Mouse (Mus musculus) heart, embryonic 12.5 days (tissue): ENCODE measurements around the gene Sbsn. TPM values are rescaled to one million over a fixed set of nuclear protein-coding genes. Genes with fewer than 3 reads are reported as not detected.

Experiments used
- ATAC-seq: fragments of 200-750 bp; cut with Nextera tagmentation; 2 replicates; pipeline ENCODE4 v1.8.0; 2017; ENCODE audit warnings: moderate TSS enrichment, moderate library complexity; ENCODE audit not compliant: insufficient number of reproducible peaks, low FRiP score
- H3K27ac ChIP-seq: fragments of 300-500 bp; sonication (generic); 2 replicates; pipeline ENCODE4 v1.5.1; 2016; ENCODE audit warnings: mild to moderate bottlenecking, moderate library complexity; ENCODE audit not compliant: poor library complexity, severe bottlenecking
- H3K27me3 ChIP-seq: fragments of 300-500 bp; sonication (generic); replicated peaks from 2 replicates; pipeline ENCODE4 v1.6.1; 2016; ENCODE audit warnings: mild to moderate bottlenecking, moderate library complexity
- H3K36me3 ChIP-seq: fragments of 300-500 bp; sonication (generic); 2 replicates; pipeline ENCODE4 v1.6.1; 2016; ENCODE audit warnings: mild to moderate bottlenecking, moderate library complexity
- H3K4me1 ChIP-seq: fragments of 300-500 bp; sonication (generic); replicated peaks from 2 replicates; pipeline ENCODE4 v1.6.1; 2016; ENCODE audit warnings: mild to moderate bottlenecking
- H3K4me2 ChIP-seq: fragments of 300-500 bp; sonication (generic); 2 replicates; pipeline ENCODE4 v1.6.1; 2016; ENCODE audit warnings: mild to moderate bottlenecking, moderate library complexity
- H3K4me3 ChIP-seq: fragments of 300-500 bp; sonication (generic); 2 replicates; pipeline ENCODE4 v1.5.1; 2016; ENCODE audit warnings: mild to moderate bottlenecking
- H3K9ac ChIP-seq: fragments of 300-500 bp; sonication (generic); 2 replicates; pipeline ENCODE4 v1.6.1; 2016; ENCODE audit warnings: mild to moderate bottlenecking, moderate library complexity
- H3K9me3 ChIP-seq: fragments of 300-500 bp; sonication (generic); replicated peaks from 2 replicates; pipeline ENCODE4 v1.6.1; 2016; ENCODE audit warnings: mild to moderate bottlenecking, moderate library complexity
- WGBS: fragments of 180-500 bp; shearing (Covaris S2); methylation state at CpG from one replicate; pipeline ENCODE4 v1.1.7; 2016; 5-methylcytosine and 5-hydroxymethylcytosine counted together
- polyA plus RNA-seq: library from polyadenylated mRNA; unstranded; fragments of >200 nt; fragmentation: Nextera tagmentation; extraction: Ambion mirVana; gene quantifications from 2 replicates; pipeline ENCODE4 v1.2.1, GENCODE M21; 2016

The Sbsn gene
- polyA plus RNA-seq, 1 experiment from 2014 or later = 0.72 TPM

DNA sequence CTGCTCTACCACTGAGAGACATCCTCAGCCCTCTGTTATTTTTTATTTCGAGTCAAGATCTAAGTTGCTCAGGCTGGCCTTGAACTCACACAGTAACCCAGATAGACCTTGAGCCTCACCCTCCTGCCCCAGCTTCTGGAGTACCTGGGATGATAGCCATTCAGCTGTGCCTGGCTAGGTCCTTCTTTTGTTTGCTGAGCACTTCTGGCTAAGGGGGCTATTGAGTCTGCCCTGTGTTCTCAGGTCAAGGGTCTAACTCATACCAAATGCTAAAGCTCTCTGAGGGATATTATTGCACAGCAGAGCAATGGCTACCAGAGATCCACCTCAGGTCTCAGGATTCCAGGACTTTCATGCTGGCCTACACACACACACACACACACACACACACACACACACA is 33.9 kb downstream of the Sbsn start:
- no peak for ATAC-seq
- 63% methylated on average over 1 of the region's 1 CpGs for WGBS
- no peaks in the 10 kb centered on the region for H3K4me1 ChIP-seq

DNA sequence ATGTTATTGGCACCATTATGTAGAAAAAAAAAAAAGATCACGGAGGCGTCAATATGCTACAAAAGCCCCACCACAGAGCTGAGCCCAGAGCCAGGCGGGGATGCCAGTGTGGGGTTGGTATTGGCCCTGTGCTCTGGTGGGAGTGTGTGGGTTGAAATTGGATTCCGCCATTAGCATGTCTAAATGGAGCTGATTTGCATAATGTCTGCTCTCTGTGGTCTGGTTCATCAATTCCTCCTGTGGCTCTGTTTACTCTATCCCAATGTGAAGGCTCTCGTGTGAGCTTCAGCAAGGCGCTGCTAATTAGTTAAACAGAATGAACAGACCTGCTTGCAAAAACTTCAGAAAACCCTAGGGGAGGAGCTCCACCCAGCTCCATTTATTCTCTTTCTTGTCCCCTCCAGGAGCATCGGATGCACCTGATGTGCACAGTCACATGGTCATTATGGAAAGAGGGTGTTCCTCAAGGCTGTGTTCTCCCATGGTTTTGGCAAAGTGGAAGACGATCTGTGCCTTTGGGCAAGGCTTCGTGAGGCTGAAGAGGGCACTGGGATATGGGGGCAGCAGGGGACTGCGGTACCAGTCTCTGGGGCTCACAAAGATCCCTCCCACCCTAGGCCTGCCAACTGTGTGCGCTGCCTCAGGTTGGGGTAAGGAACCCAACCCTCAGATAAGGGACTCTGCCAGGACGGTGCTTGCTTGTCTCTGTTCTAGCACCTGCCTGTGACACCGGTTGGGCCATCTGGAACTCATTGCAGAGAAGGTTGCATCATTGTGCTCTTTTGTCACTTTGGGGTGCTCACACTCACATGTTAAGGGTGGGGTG is 34.7 kb downstream of the Sbsn start:
- H3K4me3 ChIP-seq = no peak overlapping the region
- H3K36me3 ChIP-seq = no peaks in the 10 kb centered on the region
- no peak overlapping the region for H3K4me2 ChIP-seq
- no peaks in the 10 kb centered on the region for H3K9me3 ChIP-seq
- no peak for ATAC-seq
- 73% methylated on average over 13 of the region's 13 CpGs for WGBS
- no peak overlapping the region for H3K27ac ChIP-seq
- H3K27me3 ChIP-seq = peaks cover 34% of the 10 kb centered on the region
- no peaks in the 10 kb centered on the region for H3K4me1 ChIP-seq
- H3K9ac ChIP-seq = no peak overlapping the region

More for the DNA sequence above, 33.9 kb downstream of the Sbsn start:
- H3K27ac ChIP-seq = no peak overlapping the region
- H3K9ac ChIP-seq = no peak overlapping the region
- no peaks in the 10 kb centered on the region for H3K36me3 ChIP-seq
- no peaks in the 10 kb centered on the region for H3K9me3 ChIP-seq
- no peak overlapping the region for H3K4me3 ChIP-seq
- H3K4me2 ChIP-seq = no peak overlapping the region
- H3K27me3 ChIP-seq = peaks cover 28% of the 10 kb centered on the region

DNA sequence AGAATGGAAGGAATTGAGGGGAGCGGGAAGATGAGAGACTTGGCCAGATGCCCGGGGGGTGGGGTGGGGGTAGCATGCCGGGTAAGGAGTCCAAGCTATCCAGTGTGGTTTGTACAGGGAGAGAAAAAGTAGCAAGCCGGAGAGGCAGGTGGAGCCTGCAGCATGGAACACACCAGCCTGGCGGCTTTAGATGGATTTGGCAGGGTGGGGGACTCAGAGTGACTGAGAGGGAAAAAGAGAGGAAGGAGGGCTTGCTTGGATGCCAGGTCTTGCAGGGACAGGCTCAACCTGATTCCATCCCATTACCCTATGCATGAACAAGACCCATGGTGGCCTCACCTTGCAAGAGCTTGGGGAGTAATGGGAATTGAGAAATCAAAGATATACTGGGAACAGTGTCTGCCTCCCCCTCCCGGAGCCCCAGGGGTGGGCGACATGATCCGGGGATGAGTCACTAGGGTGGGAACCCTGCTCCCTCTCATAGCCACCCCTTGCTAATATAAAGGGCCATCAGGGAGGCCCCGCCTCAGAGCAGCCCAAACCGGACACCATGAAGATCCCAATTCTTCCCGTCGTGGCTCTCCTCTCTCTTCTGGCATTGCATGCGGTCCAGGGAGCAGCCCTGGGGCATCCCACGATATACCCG is 36.2 kb downstream of the Sbsn start, which contains the start of gene Krtdap:
Gene Krtdap (plus strand): TSS at position 520 of the 646 bp plus-strand sequence.
- no peaks in the 10 kb centered on the region for H3K36me3 ChIP-seq
- H3K4me1 ChIP-seq = no peaks in the 10 kb centered on the region
- no peak within 1 kb of the TSS for H3K4me2 ChIP-seq
- no peak for ATAC-seq
- WGBS = 41% methylated on average over 15 of the region's 15 CpGs
- no peak within 1 kb of the TSS for H3K4me3 ChIP-seq
- no peak within 1 kb of the TSS for H3K9ac ChIP-seq
- no peak within 1 kb of the TSS for H3K27ac ChIP-seq
- H3K9me3 ChIP-seq = no peaks in the 10 kb centered on the region
- H3K27me3 ChIP-seq = peaks cover 35% of the 10 kb centered on the region

DNA sequence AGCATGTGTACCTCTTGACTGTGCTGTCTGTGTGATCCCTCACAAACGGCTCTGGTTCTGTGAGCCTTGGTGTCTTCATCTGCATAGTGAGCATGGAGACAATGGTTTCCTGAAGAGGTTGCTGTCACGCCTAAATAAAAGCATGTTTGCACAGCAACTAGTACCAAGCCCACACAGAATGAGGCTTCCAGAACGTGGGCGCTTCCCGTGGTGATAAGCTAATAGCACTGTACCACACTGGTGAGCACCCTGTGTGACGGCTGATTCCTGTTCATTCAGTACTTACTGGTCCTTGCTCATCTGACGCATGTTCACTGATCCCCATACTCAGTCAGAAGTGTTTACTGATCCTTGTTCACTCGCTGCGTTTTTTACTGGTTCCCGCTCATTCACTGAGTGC is 38.9 kb downstream of the Sbsn start:
- Histone ChIP-seq H3K4me2 (no peak overlapping the region), H3K4me1 (no peaks in the 10 kb centered on the region), H3K9ac (no peak overlapping the region), H3K36me3 (no peaks in the 10 kb centered on the region), H3K4me3 (no peak overlapping the region), H3K27me3 (peaks cover 35% of the 10 kb centered on the region), H3K9me3 (no peaks in the 10 kb centered on the region), H3K27ac (no peak overlapping the region)
- no peak for ATAC-seq
- 69% methylated on average over 10 of the region's 10 CpGs for WGBS

DNA sequence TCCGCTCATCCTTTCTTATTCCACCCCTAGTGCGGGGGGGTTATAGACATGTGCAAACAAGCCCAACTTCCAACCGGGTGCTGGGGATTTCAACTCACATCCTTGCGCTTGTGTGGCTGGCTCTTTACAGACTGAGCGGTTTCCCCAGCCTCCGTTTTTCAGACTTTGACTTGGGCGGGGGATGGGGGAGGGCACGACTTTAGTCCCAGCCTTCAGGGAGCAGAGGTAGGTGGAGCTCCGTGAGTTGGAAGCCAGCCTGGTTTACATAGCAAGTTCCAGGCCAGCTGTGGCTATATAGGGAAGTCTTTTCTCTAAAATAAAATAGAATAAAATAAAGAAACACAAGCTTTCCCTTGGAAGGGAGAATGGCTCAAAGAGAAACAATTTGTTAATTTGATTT is 40.6 kb downstream of the Sbsn start:
- Histone ChIP-seq H3K4me1 (no peaks in the 10 kb centered on the region), H3K4me3 (no peak overlapping the region), H3K9ac (no peak overlapping the region), H3K36me3 (no peaks in the 10 kb centered on the region), H3K9me3 (no peaks in the 10 kb centered on the region), H3K27ac (no peak overlapping the region), H3K27me3 (peaks cover 34% of the 10 kb centered on the region), H3K4me2 (no peak overlapping the region)
- ATAC-seq = no peak
- WGBS = 22% methylated on average over 9 of the region's 9 CpGs

DNA sequence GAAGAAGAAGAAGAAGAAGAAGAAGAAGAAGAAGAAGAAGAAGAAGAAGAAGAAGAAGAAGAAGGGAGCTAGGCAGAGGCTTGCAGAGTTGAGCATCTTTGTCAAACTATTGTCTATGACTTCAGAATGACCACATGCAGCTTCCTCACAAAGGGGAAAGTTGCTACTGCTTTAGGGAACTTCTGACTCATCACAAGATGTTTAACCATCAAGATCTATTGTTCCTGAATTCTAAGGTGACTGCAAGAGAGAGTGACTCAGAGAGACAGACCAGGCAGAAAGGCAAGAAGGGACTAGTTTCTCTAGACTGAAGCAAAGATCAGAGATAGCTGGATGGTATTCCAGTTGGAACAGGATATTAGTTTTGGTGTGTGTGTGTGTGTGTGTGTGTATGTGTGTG is 43.6 kb downstream of the Sbsn start:
- Histone ChIP-seq H3K27ac (no peak overlapping the region), H3K9ac (no peak overlapping the region), H3K4me2 (no peak overlapping the region), H3K4me1 (0 out of 2 replicates have a peak, but pooled peaks cover 3% of the 10 kb centered on the region), H3K9me3 (peaks cover 7% of the 10 kb centered on the region), H3K4me3 (no peak overlapping the region), H3K27me3 (peaks cover 9% of the 10 kb centered on the region; the same call in 1 of the 2 replicates), H3K36me3 (no peaks in the 10 kb centered on the region)
- ATAC-seq = no peak

DNA sequence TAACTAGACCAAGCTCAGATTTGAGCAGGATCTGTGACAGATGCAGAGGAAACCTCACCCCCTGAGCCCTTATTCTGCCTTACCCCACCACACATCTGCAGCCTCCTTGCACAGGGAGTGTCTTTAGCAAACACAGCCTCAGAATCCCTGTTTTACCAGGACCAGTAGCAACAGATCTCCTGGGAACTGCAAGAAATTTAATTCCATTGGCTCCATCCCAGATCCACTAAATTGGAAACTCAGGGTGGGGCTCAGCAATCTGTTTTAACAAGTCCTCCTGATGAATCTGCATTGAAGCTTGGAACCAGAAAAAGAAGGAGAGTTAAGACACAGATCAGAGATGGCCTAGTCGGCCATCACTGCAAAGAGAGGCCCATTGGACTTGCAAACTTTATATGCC is 45.5 kb downstream of the Sbsn start:
- WGBS = 43% methylated on average over 1 of the region's 1 CpGs
- H3K4me3 ChIP-seq = no peak overlapping the region
- no peak overlapping the region for H3K9ac ChIP-seq
- H3K36me3 ChIP-seq = no peaks in the 10 kb centered on the region
- 0 out of 2 replicates have a peak, but pooled peaks cover 3% of the 10 kb centered on the region for H3K4me1 ChIP-seq
- no peak overlapping the region for H3K4me2 ChIP-seq
- no peaks in the 10 kb centered on the region for H3K27me3 ChIP-seq
- H3K9me3 ChIP-seq = peaks cover 15% of the 10 kb centered on the region
- ATAC-seq = no peak
- no peak overlapping the region for H3K27ac ChIP-seq

DNA sequence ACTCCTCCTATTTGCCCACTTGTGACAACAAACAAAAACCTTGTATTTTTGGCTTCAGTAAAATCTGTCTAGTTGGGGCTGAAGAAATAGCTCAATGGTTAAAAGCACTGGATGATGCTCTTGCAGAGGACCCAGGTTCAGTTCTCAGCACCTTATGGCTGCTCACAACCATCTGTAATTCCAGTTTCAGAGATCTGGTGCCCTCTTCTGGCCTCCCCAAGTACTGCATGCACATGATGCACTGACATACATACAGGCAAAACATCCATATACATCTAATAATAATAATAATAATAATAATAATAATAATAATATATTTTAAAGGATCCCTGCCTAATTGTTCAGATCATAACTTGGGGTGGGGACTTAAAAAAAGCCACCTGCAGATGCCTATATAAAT is 49.4 kb downstream of the Sbsn start:
- Histone ChIP-seq H3K9me3 (peaks cover 28% of the 10 kb centered on the region), H3K4me3 (no peak overlapping the region), H3K4me2 (no peak overlapping the region), H3K9ac (no peak overlapping the region), H3K27ac (no peak overlapping the region), H3K36me3 (no peaks in the 10 kb centered on the region), H3K4me1 (0 out of 2 replicates have a peak, but pooled peaks cover 3% of the 10 kb centered on the region), H3K27me3 (no peaks in the 10 kb centered on the region)
- no peak for ATAC-seq

DNA sequence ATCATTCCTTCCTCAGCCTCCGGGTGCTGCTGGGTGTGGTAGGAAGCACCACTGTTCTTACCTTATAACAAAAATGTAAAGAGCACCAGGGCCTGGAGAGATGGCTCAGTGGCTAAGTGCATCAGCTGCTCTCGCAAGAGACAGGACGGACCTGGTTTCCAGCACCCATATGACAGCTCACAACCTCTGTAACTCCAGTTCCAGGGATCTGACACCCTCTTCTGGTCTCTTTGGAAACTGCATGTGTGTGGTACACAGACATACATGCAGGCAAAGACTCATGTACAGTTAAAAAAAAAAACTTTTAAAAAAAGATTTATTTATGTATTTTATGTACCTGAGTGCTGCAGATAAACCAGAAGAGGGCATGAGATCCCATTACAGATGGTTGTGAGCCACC is 52.0 kb downstream of the Sbsn start:
- no peak overlapping the region for H3K27ac ChIP-seq
- 86% methylated on average over 3 of the region's 3 CpGs for WGBS
- peaks cover 28% of the 10 kb centered on the region for H3K9me3 ChIP-seq
- H3K36me3 ChIP-seq = no peaks in the 10 kb centered on the region
- no peak overlapping the region for H3K9ac ChIP-seq
- no peaks in the 10 kb centered on the region for H3K27me3 ChIP-seq
- H3K4me1 ChIP-seq = 0 out of 2 replicates have a peak, but pooled peaks cover 2% of the 10 kb centered on the region
- H3K4me2 ChIP-seq = no peak overlapping the region
- no peak for ATAC-seq
- no peak overlapping the region for H3K4me3 ChIP-seq

DNA sequence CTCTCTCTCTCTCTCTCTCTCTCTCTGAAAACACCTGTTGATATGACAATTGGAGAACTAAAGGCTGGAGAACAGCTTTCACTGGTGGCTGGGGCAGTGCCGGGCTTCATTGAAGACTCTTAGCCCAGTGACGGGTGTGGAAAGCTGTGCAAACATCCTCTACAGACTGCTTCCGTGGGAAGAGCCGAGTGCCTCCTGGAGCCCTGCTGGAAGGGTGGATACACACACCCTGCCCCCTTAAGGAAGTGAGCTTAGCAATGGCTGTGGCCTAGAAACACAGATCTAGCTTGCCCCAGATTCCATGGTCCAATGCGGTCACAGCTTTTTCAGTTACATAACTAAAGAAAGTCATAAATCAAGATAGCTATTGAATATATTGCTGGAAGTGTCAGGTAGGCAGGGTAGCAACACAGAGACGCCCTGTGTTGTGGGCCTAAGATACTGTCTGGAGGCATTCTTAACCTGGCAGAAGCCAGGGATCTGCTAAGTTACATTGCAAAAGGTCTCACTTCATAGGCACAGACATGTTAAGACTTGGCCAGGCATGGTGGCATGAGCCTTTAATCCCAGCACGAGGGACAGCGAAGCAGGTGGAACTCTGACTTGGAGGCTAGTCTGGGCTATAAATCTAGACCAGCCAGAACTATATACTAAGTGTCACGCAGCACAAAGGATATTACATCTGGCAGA is 52.9 kb downstream of the Sbsn start:
- no peak for ATAC-seq
- Histone ChIP-seq H3K27me3 (no peaks in the 10 kb centered on the region), H3K4me1 (no peaks in the 10 kb centered on the region), H3K27ac (no peak overlapping the region), H3K4me2 (no peak overlapping the region), H3K9ac (no peak overlapping the region), H3K36me3 (no peaks in the 10 kb centered on the region), H3K9me3 (peaks cover 28% of the 10 kb centered on the region), H3K4me3 (no peak overlapping the region)
- 78% methylated on average over 9 of the region's 9 CpGs for whole genome bisulfite sequencing
